Mouse (Mus musculus) brain, adult 2 months (tissue): ENCODE data around the gene Clns1a.

ENCODE experiments used
- DNase-seq: peaks from one replicate; pipeline ENCODE4 v3.0.0; 2011; ENCODE audit warnings: low read depth, low spot score

Gene Clns1a

GRCm38 (mm10) chr7:97696506-97697254 is at the start of gene Clns1a:
TSS of gene Clns1a (plus strand) at chr7:97696634.
- peak; percentile 97 for DNase-seq

GRCm38 (mm10) chr7:97647656-97648055 is 48.8 kb upstream of the Clns1a start:
- no peak for DNase-seq

GRCm38 (mm10) chr7:97650729-97651128 is 45.7 kb upstream of the Clns1a start:
- DNase-seq, result no peak

- DNase-seq, result no peak
Measured at GRCm38 (mm10) chr7:97656144-97656543, 40.3 kb upstream of the Clns1a start.

GRCm38 (mm10) chr7:97661634-97662033 is 34.8 kb upstream of the Clns1a start:
- DNase-seq, result no peak

- peak; percentile 34 for DNase-seq
Measured at GRCm38 (mm10) chr7:97679239-97679638, 17.2 kb upstream of the Clns1a start.

GRCm38 (mm10) chr7:97687831-97688230 is 8.6 kb upstream of the Clns1a start:
- no peak for DNase-seq

- no peak for DNase-seq
Measured at GRCm38 (mm10) chr7:97695441-97695840, 993 bp upstream of the Clns1a start.

GRCm38 (mm10) chr7:97696133-97696505 is 315 bp upstream of the Clns1a start:
- DNase-seq, result no peak

- DNase-seq, result no peak
Measured at GRCm38 (mm10) chr7:97700173-97700572, 3.7 kb downstream of the Clns1a start.

- DNase-seq, result no peak
Measured at GRCm38 (mm10) chr7:97701106-97701505, 4.7 kb downstream of the Clns1a start.

- peak; percentile 36 for DNase-seq
Measured at GRCm38 (mm10) chr7:97707123-97707522, 10.7 kb downstream of the Clns1a start.

GRCm38 (mm10) chr7:97707809-97708208 is 11.4 kb downstream of the Clns1a start:
- no peak for DNase-seq

- peak; percentile 68 for DNase-seq
Measured at GRCm38 (mm10) chr7:97709204-97709603, 12.8 kb downstream of the Clns1a start.

- no peak for DNase-seq
Measured at GRCm38 (mm10) chr7:97714651-97715050, 18.2 kb downstream of the Clns1a start.

GRCm38 (mm10) chr7:97717326-97717725 is 20.9 kb downstream of the Clns1a start:
- DNase-seq, result no peak

GRCm38 (mm10) chr7:97719078-97719477 is 22.6 kb downstream of the Clns1a start:
- DNase-seq, result peak; percentile 75

GRCm38 (mm10) chr7:97720109-97720508 is 23.7 kb downstream of the Clns1a start:
- DNase-seq, result no peak

GRCm38 (mm10) chr7:97722278-97722918 is 26.0 kb downstream of the Clns1a start:
- peak; percentile 61 for DNase-seq

- no peak for DNase-seq
Measured at GRCm38 (mm10) chr7:97723646-97724538, 27.5 kb downstream of the Clns1a start.

GRCm38 (mm10) chr7:97725401-97725800 is 29.0 kb downstream of the Clns1a start:
- DNase-seq, result no peak

GRCm38 (mm10) chr7:97726080-97726479 is 29.6 kb downstream of the Clns1a start:
- DNase-seq, result no peak
